Mouse (Mus musculus) lung, postnatal 25 days (tissue): ENCODE data around the gene Blm.
"Not testable (repeated sequence)": the region's sequence is repeated elsewhere in the genome, so short reads cannot be mapped to it uniquely, and the experiment has no call there.

Experiments
- DNase-seq: peaks from one replicate; pipeline ENCODE4 v3.0.0; 2022; ENCODE audit warnings: low spot score

Gene Blm

GRCm38 (mm10) chr7:80531087-80531486 lies 3.8 kb downstream of the Blm start:
- no peak for DNase-seq

DNA sequence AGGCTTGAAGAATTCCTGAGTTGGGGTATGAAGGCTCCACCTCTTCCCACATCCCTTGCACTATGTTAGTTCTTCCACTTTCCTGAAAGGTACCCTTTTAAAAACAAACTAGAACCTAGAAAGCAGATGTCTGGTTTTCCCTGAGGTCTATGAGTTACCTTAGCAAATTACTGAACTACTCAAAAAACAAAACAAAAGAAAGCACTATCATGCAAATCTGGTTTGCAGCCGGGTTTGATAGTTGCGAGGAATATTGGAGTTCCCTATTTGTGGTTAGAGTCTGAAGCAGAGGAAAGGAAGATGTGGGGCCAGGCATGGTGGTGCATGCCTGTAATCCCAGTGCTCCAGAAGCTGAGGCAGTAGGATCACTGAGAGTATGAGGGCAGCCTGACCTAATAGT lies 4.3 kb downstream of the Blm start:
- no peak for DNase-seq

GRCm38 (mm10) chr7:80526698-80527097 lies 8.2 kb downstream of the Blm start:
- no peak for DNase-seq

GRCm38 (mm10) chr7:80512408-80513085 lies 22.4 kb downstream of the Blm start:
- DNase-seq: no peak

- DNase-seq: not testable (repeated sequence)
These were observed 27.2 kb downstream of the Blm start for GRCm38 (mm10) chr7:80507697-80508096.

DNA sequence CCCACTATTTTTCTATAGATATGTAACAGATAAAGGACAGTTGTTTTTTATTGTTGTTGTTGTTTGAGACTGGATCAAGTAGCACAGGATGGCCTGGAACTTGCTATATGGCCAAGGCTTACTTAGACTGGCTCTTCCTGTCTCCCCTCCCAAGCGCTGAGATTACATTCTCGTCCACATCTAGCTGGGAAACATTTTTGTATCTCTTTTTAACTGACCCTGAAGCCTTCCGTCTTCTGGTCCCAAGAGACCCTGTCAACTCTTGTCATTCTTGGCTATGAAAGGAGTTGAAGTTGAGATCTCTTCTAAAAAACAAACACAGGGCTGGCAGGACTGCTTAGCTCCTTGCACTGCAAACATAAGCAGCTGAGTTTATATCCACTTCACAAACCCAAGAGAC lies 28.9 kb downstream of the Blm start:
- DNase-seq: no peak

- no peak for DNase-seq
These were observed 30.0 kb downstream of the Blm start for GRCm38 (mm10) chr7:80504920-80505319.

- DNase-seq: peak; percentile 5
These were observed 33.9 kb downstream of the Blm start for GRCm38 (mm10) chr7:80501006-80501405.

DNA sequence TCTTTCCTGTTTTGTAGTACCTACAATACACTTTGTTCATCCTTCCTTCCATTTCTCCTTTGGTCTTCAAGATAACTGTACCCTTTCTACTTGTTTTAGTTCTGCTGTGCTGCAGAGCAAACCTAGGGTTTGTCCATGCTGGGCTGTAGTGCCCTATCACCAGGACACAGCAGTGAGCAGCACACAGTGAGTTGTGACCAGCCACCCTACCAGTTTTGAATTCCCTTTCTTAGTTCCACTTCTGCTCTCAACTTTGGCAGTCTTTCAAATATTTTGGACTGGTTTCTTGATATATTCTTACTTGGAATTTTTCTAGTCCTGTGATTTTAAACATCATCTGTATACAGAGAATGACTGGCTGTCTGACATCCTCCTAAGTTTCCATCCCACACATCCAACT lies 34.8 kb downstream of the Blm start:
- DNase-seq: no peak

GRCm38 (mm10) chr7:80499190-80499962 lies 35.5 kb downstream of the Blm start:
- DNase-seq: peak; percentile 4

DNA sequence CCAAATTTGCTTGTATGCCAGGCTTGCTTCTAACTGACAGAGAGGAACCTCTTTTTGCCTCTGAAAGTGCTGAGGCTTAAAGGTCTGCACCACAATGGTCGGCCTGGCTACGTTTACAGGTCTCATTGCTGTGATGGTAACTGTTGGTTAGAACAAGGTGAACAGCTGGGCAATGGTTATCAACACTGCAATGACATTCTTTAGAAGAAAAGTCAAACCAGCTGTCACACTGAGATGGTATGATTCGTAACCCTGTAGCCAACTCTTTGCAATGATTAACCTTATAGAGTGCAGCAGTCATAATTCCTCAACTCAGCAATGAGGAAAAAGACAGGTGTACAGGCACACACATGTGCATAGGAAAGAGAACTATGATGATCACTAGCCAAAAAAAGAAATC lies 38.3 kb downstream of the Blm start:
- no peak for DNase-seq

- no peak for DNase-seq
These were observed 39.7 kb downstream of the Blm start for GRCm38 (mm10) chr7:80495210-80495609.

DNA sequence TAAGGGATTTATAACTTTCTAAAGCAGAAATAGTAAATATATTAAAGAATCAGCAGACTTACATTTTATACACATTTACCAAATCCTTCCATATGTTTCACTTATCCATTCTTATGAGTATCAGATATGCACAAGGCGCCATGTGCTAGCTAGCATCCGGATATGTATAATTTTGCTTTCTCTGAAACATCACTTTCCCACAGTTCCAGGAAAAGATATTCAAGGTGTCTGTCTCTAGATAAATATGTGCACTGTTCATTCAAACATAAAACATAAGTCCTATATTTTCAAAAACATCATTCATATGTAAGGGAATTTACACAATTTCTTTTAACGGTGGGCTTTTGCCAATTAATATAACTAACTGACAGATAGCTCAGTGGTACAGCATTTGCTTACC lies 42.9 kb downstream of the Blm start:
- DNase-seq: no peak

DNA sequence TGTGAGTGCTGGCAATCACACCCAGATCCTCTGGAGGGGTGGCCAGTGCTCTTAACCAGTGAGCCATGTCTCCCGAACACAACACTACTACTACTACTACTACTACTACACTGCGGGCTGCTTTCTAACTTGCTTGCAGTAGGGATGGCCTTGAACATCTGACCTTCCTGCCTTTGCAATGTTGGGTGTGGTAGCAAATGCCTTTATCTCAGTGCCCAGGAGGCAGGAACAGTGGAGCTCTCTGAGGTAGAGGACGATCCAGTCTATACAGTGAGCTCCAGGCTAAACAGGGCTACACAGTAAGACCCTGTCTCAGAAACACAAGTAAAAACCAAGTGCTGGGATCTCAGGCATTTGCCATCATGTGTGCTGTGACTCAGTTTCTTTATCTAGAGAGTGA lies 43.8 kb downstream of the Blm start:
- DNase-seq: no peak

GRCm38 (mm10) chr7:80490351-80490750 lies 44.6 kb downstream of the Blm start:
- no peak for DNase-seq

DNA sequence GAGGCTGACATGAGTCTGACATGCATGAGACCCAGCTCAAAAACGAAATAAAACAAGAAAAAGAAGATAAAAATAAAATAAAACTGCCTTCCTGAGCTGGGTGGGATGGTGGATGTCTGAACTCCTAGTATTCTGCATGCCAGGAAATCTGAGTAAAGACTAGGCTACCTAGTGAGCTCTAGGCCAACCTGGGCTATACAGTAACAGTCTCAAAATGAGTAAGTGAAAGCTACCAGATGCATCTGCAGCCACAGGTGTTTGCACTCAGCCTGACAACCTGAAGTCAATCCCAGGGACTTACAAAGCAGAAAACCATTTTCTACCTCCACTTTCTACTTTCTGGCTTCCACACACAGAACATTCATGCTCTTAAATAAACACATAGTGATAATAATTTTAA lies 45.5 kb downstream of the Blm start:
- DNase-seq: no peak

DNA sequence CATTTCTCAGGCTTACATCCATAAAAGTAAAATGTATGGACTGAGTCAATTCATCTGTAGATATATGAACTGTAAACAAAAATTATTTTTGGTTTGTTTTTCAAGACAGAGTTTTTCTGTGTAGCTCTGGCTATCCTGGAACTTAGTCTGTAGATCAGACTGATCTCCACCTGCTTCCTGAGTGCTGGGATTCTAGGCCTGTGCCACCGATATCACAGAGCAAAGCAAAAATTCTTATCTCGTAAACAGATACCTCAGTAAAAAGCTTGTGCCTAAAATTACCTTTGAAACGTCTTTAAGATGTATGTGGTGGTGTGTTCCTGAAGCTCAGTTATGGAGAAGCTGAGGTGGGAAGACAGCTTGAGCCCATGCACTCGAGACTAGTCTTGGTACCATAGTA lies 47.7 kb downstream of the Blm start:
- no peak for DNase-seq

DNA sequence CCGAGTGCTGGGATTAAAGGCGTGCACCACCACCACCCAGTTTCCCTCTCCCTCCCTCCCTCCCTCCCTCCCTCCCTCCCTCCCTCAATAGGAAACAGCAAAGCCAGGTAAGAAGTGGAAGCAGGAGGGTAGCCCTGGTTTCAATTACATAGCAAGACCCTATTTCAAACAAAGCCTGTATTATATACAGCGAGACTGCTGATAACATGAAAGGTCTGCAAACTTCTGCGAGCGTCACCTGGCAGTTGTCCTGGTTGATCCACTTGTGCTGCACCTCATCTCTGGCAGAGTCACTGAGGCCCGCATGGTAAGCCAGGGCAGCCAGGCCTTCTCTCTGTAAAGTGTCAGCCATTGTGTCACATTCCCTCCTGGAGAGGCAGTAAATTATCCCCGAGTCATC lies 54.8 kb downstream of the Blm start:
- DNase-seq: no peak

GRCm38 (mm10) chr7:80473837-80474236 lies 61.1 kb downstream of the Blm start:
- DNase-seq: no peak

DNA sequence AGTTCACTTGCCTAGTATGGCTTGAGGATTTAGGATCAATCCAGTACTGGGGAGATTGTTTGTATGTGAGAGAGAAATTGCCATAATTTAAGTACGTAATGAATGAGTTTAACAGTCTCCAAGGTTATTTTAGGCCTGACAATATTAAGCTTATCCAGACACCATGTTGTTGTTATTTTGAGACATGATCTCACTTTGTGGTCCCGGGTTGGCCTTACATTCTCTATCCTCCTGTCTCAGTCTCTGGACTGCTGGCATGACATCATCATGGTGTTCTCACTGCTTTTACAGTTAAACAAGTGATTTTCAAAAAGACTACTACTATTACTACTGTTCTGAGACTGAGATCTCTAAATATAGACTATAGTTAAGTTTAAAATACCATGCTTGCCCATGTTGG lies 66.1 kb downstream of the Blm start:
- no peak for DNase-seq

DNA sequence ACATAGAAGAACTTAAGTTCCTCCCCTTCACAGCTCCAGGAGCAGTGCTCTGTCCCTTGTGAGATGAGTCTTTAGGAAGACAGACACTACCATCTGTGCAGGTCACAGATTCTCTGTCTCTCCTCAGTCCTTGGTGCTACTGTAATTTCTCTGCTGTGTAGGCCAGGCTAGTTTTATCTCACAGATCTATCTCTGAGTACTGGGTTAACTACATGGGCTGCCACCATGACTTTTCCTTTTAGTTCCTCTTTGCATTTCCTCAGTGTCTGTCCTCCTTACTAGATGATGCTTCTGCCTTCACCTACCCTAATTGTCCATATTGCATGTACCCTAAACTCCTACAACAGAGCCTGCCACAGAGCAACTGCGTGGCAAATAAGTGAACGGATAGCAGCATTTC lies 67.6 kb downstream of the Blm start:
- DNase-seq: no peak

DNA sequence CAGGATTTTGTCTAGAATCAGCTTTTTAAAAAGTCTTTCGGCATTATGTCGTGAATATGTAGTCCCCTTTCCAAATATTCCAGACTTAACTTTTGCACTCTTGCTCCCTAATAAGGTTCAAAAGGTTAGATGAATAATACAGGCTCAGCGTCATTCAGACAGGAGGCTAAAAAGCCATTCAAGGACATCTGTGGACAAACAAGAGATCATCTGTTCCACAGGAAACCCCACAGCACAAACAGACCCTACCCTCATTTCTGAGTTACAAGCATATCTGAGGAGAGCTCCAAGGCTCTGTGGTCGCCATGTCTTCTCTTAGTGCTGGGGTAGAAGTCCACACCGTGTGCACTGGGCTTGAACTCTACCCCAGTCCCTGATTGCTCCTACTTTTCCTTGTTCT lies 70.1 kb downstream of the Blm start:
- DNase-seq: no peak

- DNase-seq: no peak
These were observed 73.0 kb downstream of the Blm start for GRCm38 (mm10) chr7:80461891-80462290.

GRCm38 (mm10) chr7:80460892-80461291 lies 74.0 kb downstream of the Blm start:
- DNase-seq: no peak
